Mouse (Mus musculus) heart, embryonic 11.5 days (tissue): ENCODE data around the gene Fis1. TPM values are rescaled to one million over a fixed set of nuclear protein-coding genes. Genes with fewer than 3 reads are reported as not detected.

Experiments used
- ATAC-seq: fragments of 200-750 bp; cut with Nextera tagmentation; replicated peaks from 2 replicates; pipeline ENCODE4 v1.8.0; 2017; ENCODE audit warnings: moderate library complexity; ENCODE audit not compliant: insufficient number of reproducible peaks, low FRiP score, low TSS enrichment
- H3K27ac ChIP-seq: fragments of 300-500 bp; sonication (generic); 2 replicates; pipeline ENCODE4 v1.5.1; 2014; ENCODE audit warnings: mild to moderate bottlenecking, low read depth, low read length
- H3K27me3 ChIP-seq: fragments of 300-500 bp; sonication (generic); 2 replicates; pipeline ENCODE4 v1.6.1; 2014; ENCODE audit warnings: mild to moderate bottlenecking, low read length, mixed read lengths; ENCODE audit not compliant: control insufficient read depth, insufficient read depth
- H3K36me3 ChIP-seq: fragments of 300-500 bp; sonication (generic); 2 replicates; pipeline ENCODE4 v1.6.1; 2014; ENCODE audit warnings: mild to moderate bottlenecking, low read length, moderate library complexity, mixed read lengths; ENCODE audit not compliant: control insufficient read depth, insufficient read depth
- H3K4me1 ChIP-seq: fragments of 300-500 bp; sonication (generic); 2 replicates; pipeline ENCODE4 v1.6.1; 2014; ENCODE audit warnings: low read length; ENCODE audit not compliant: control insufficient read depth, insufficient read depth
- H3K4me2 ChIP-seq: fragments of 300-500 bp; sonication (generic); 2 replicates; pipeline ENCODE4 v1.6.1; 2014; ENCODE audit warnings: mild to moderate bottlenecking, moderate library complexity
- H3K4me3 ChIP-seq: fragments of 300-500 bp; sonication (generic); 2 replicates; pipeline ENCODE4 v1.5.1; 2014; ENCODE audit warnings: low read depth, low read length
- H3K9ac ChIP-seq: fragments of 300-500 bp; sonication (generic); 2 replicates; pipeline ENCODE4 v1.6.1; 2014; ENCODE audit warnings: mild to moderate bottlenecking, low read depth, low read length, moderate library complexity
- H3K9me3 ChIP-seq: fragments of 300-500 bp; sonication (generic); replicated peaks from 2 replicates; pipeline ENCODE4 v1.6.1; 2016; ENCODE audit warnings: low read length; ENCODE audit not compliant: control insufficient read depth
- WGBS: fragments of 180-500 bp; shearing (Covaris S2); extraction: QIAGEN DNeasy Blood & Tissue Kit; methylation state at CpG from one replicate; pipeline ENCODE4 v1.1.7; 2014; ENCODE audit not compliant: insufficient replicate concordance; 5-methylcytosine and 5-hydroxymethylcytosine counted together
- polyA plus RNA-seq: library from polyadenylated mRNA; unstranded; fragments of >200 nt; fragmentation: Nextera tagmentation; extraction: Ambion mirVana; gene quantifications from 2 replicates; pipeline ENCODE4 v1.2.1, GENCODE M21; 2014

The Fis1 gene
- polyA plus RNA-seq = 279 and 286 TPM in 2 replicates

- peak; percentile 98 for ATAC-seq
- under 1% methylated on average over 23 of the region's 23 CpGs for WGBS
Observed at GRCm38 (mm10) chr5:136953015-136953414, at the start of gene Fis1. Gene Fis1, plus strand, starts transcription at chr5:136953275.

GRCm38 (mm10) chr5:136904621-136905020, 48.5 kb upstream of the Fis1 start:
- H3K36me3 ChIP-seq = no peaks in the 10 kb centered on the region
- no peak overlapping the region for H3K9ac ChIP-seq
- WGBS = 53% methylated on average over 3 of the region's 3 CpGs
- ATAC-seq = no peak
- no peaks in the 10 kb centered on the region for H3K9me3 ChIP-seq
- H3K4me1 ChIP-seq = peaks cover 2% of the 10 kb centered on the region; the same call in 1 of the 2 replicates
- H3K27ac ChIP-seq = no peak overlapping the region
- no peak overlapping the region for H3K4me3 ChIP-seq
- H3K27me3 ChIP-seq = no peaks in the 10 kb centered on the region
- H3K4me2 ChIP-seq = no peak overlapping the region

More at GRCm38 (mm10) chr5:136953015-136953414, at the start of gene Fis1:
- Histone ChIP-seq H3K4me3 (peak within 1 kb of the TSS; percentile 73), H3K9ac (peak within 1 kb of the TSS; percentile 79), H3K36me3 (0 out of 2 replicates have a peak, but pooled peaks cover 4% of the 10 kb centered on the region), H3K4me2 (peak within 1 kb of the TSS; percentile 80), H3K27me3 (no peaks in the 10 kb centered on the region), H3K27ac (peak within 1 kb of the TSS; percentile 29; the same call in 1 of the 2 replicates), H3K9me3 (no peaks in the 10 kb centered on the region), H3K4me1 (peaks cover 5% of the 10 kb centered on the region; the same call in 1 of the 2 replicates)

GRCm38 (mm10) chr5:136905630-136906029, 47.4 kb upstream of the Fis1 start:
- 39% methylated on average over 7 of the region's 7 CpGs for WGBS
- no peak overlapping the region for H3K27ac ChIP-seq
- H3K4me1 ChIP-seq = no peaks in the 10 kb centered on the region; the same call in 1 of the 2 replicates
- no peak overlapping the region for H3K4me3 ChIP-seq
- H3K36me3 ChIP-seq = no peaks in the 10 kb centered on the region
- no peak overlapping the region for H3K9ac ChIP-seq
- ATAC-seq = no peak
- no peaks in the 10 kb centered on the region for H3K9me3 ChIP-seq
- no peak overlapping the region for H3K4me2 ChIP-seq
- no peaks in the 10 kb centered on the region for H3K27me3 ChIP-seq

DNA sequence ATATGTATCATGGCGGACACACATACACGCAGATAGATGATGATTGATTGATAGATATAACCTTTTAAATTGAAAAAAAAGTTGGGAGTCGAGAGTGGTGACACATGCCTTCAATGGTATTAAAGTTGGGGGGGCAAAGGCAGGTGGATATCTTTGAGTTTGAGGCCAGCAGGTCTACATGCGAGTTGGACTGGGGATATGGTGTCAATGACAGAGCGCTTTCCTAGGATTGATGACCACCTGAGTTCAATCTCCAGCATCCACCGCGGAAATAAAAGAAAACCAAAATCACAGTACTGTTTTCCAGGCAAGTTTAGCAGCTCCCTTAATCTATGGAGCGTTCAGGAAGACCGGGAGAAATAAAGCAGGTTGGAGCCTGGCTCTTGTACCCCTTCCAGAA, 45.5 kb upstream of the Fis1 start:
- peak overlapping the region; percentile 34; the same call in 1 of the 2 replicates for H3K9ac ChIP-seq
- peak overlapping the region; percentile 76 for H3K4me2 ChIP-seq
- no peaks in the 10 kb centered on the region for H3K9me3 ChIP-seq
- H3K27ac ChIP-seq = no peak overlapping the region
- no peaks in the 10 kb centered on the region for H3K27me3 ChIP-seq
- 38% methylated on average over 9 of the region's 9 CpGs for WGBS
- ATAC-seq = no peak
- no peaks in the 10 kb centered on the region; the same call in 1 of the 2 replicates for H3K4me1 ChIP-seq
- H3K4me3 ChIP-seq = peak overlapping the region; percentile 62
- H3K36me3 ChIP-seq = peaks cover 2% of the 10 kb centered on the region; the same call in 1 of the 2 replicates

- no peaks in the 10 kb centered on the region; the same call in 1 of the 2 replicates for H3K4me1 ChIP-seq
- H3K27me3 ChIP-seq = no peaks in the 10 kb centered on the region
- peak within 1 kb of the TSS; percentile 76 for H3K4me2 ChIP-seq
- H3K9ac ChIP-seq = peak within 1 kb of the TSS; percentile 62
- WGBS = 9% methylated on average over 32 of the region's 32 CpGs
- H3K36me3 ChIP-seq = peaks cover 5% of the 10 kb centered on the region
- H3K4me3 ChIP-seq = peak within 1 kb of the TSS; percentile 62
- H3K27ac ChIP-seq = no peak within 1 kb of the TSS
- no peaks in the 10 kb centered on the region for H3K9me3 ChIP-seq
- ATAC-seq = peak; percentile 86
Observed at GRCm38 (mm10) chr5:136907991-136908857, 44.9 kb upstream of the Fis1 start, which contains the start of gene Ift22. Gene Ift22, plus strand, starts transcription at chr5:136908150.

DNA sequence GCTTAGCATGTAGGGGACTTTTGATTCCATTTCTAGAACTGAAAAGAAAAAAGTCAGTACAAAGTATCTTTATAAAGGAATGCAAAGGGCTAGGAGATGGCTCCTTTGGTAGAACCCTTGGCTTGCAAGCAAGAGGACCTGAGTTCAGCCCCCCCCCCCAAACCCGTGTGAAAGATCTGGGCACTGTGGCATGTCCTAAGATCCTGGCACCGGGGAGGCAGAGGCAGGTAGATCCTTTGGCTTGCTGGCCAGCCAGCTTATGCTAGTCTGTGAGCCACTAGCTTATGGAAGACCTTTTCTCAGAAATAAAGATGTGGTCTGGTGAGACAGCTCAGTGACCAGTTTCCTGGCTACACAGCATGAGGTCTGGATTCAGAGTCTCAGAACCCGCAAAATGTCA, 38.9 kb upstream of the Fis1 start:
- peaks cover 5% of the 10 kb centered on the region for H3K36me3 ChIP-seq
- H3K9ac ChIP-seq = no peak overlapping the region
- H3K9me3 ChIP-seq = no peaks in the 10 kb centered on the region
- no peak overlapping the region for H3K27ac ChIP-seq
- no peak overlapping the region for H3K4me3 ChIP-seq
- no peak overlapping the region for H3K4me2 ChIP-seq
- H3K27me3 ChIP-seq = no peaks in the 10 kb centered on the region
- 83% methylated on average over 3 of the region's 3 CpGs for WGBS
- H3K4me1 ChIP-seq = no peaks in the 10 kb centered on the region
- no peak for ATAC-seq

DNA sequence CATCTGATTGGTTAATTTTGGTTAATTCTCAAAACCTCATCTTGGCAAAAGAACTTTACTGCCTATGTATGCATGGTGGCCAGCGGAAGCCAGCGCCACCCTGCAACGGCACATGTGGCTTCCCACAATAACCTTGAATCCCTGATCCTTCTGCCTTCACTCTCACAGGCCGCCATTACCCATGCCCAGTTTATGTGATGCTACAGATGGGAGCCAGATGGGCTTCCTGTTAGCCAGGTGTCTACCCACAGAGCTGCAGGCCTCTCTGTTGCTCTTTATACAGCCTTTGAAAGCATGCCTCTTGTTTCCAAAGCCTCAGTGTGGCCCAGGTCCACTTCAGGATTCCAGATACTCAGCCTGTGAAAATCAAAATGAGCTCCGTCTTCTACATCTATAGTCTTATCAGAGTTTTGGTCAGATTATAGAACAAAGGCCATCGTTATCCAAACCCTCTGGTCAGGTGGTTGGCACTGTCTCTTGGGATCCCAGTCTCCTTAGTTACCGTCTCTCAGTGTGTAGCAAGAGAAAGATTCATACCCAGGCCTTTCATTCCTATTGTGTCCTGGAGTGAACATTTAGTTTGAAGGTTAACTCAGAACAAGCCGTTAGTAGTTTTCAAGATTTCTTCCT, 35.3 kb upstream of the Fis1 start:
- no peak overlapping the region for H3K4me3 ChIP-seq
- no peak for ATAC-seq
- peaks cover 2% of the 10 kb centered on the region; the same call in 1 of the 2 replicates for H3K36me3 ChIP-seq
- 94% methylated on average over 8 of the region's 8 CpGs for WGBS
- no peak overlapping the region for H3K4me2 ChIP-seq
- no peaks in the 10 kb centered on the region for H3K9me3 ChIP-seq
- H3K27ac ChIP-seq = no peak overlapping the region
- H3K9ac ChIP-seq = no peak overlapping the region
- no peaks in the 10 kb centered on the region for H3K27me3 ChIP-seq
- peaks cover 5% of the 10 kb centered on the region; the same call in 1 of the 2 replicates for H3K4me1 ChIP-seq

DNA sequence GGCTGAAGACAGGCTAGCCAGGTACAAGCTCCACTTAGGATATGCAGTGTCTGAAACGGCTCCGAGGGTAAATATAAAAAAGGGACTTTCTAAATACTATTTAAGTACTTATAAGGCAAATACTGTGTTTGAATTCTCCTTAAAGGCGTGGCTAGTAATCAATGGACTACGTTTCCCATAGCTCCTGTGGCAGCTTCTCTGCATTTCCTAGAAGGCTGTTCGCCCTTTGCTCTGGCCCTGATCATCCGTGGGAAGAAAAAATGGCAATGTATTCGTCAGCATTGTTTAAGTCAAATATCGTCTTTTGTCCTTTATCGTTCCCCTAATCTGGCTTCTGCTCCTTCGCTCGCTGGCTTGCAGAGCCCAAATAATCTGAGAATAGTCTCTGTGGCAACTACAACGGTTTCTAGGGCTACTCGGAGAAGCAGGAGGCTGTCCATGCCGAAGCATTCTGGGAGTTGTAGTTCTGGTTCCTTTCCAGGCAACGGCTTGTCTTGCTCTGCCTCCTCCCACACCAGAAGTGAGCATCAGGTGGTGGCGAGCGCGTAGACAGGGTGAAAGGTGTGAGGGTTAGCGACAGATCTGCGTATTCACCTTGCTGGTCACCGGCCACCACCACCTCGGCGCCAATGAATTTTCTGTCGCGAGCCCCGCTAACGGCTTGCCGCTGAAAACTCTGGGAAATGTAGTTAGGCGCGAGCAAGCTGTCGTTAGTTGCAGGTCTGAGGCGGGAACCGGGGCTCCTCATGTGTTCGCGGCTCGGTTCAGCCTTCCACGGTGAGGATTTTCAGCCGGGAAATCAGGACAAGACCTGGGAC, 34.2 kb upstream of the Fis1 start:
- H3K27me3 ChIP-seq = no peaks in the 10 kb centered on the region
- H3K4me2 ChIP-seq = peak overlapping the region; percentile 92
- WGBS = 3% methylated on average over 38 of the region's 38 CpGs
- H3K9ac ChIP-seq = peak overlapping the region; percentile 75
- peak; percentile 85; the same call in 1 of the 2 replicates for ATAC-seq
- H3K4me3 ChIP-seq = peak overlapping the region; percentile 64
- H3K4me1 ChIP-seq = peaks cover 5% of the 10 kb centered on the region; the same call in 1 of the 2 replicates
- no peaks in the 10 kb centered on the region for H3K9me3 ChIP-seq
- no peak overlapping the region for H3K27ac ChIP-seq
- H3K36me3 ChIP-seq = no peaks in the 10 kb centered on the region
